Mouse (Mus musculus) MEL-GATA-1-ER (cell line): ENCODE data around the gene Cog8.
"Not testable (repeated sequence)": the region's sequence is repeated elsewhere in the genome, so short reads cannot be mapped to it uniquely, and the experiment has no call there.

Source experiments
- DNase-seq: peaks from one replicate; pipeline ENCODE4 v3.0.0-alpha.2; 2012; ENCODE audit warnings: low read depth; ENCODE audit errors: extremely low read depth

The Cog8 gene

GRCm38 (mm10) chr8:107045478-107045877 lies 11.0 kb downstream of the Cog8 start:
- DNase-seq, result no peak

- peak; percentile 24 for DNase-seq
These were observed 15.9 kb downstream of the Cog8 start for GRCm38 (mm10) chr8:107040632-107041031.

GRCm38 (mm10) chr8:107036626-107037025 lies 19.9 kb downstream of the Cog8 start:
- DNase-seq, result no peak

GRCm38 (mm10) chr8:107035641-107036040 lies 20.8 kb downstream of the Cog8 start:
- no peak for DNase-seq

GRCm38 (mm10) chr8:107033609-107034008 lies 22.9 kb downstream of the Cog8 start:
- DNase-seq, result not testable (repeated sequence)

GRCm38 (mm10) chr8:107031577-107032090 lies 24.9 kb downstream of the Cog8 start:
- DNase-seq, result no peak

- DNase-seq, result peak; percentile 74
These were observed 25.6 kb downstream of the Cog8 start, which contains the start of gene Vps4a for GRCm38 (mm10) chr8:107030650-107031576. Vps4a (plus strand) TSS chr8:107031222.

GRCm38 (mm10) chr8:107030058-107030457 lies 26.4 kb downstream of the Cog8 start:
- peak; percentile 60 for DNase-seq

GRCm38 (mm10) chr8:107029310-107029709 lies 27.2 kb downstream of the Cog8 start:
- DNase-seq, result no peak

- DNase-seq, result no peak
These were observed 33.0 kb downstream of the Cog8 start for GRCm38 (mm10) chr8:107023479-107023878.

GRCm38 (mm10) chr8:107014915-107015314 lies 41.6 kb downstream of the Cog8 start:
- DNase-seq, result no peak

- no peak for DNase-seq
These were observed 43.8 kb downstream of the Cog8 start for GRCm38 (mm10) chr8:107012666-107013065.

GRCm38 (mm10) chr8:107007795-107008194 lies 48.7 kb downstream of the Cog8 start:
- DNase-seq, result no peak

- peak; percentile 53 for DNase-seq
These were observed 54.0 kb downstream of the Cog8 start for GRCm38 (mm10) chr8:107002532-107002931.

GRCm38 (mm10) chr8:106999068-106999467 lies 57.4 kb downstream of the Cog8 start:
- DNase-seq, result no peak

- DNase-seq, result no peak
These were observed 59.1 kb downstream of the Cog8 start for GRCm38 (mm10) chr8:106997416-106997815.

- DNase-seq, result not testable (repeated sequence)
These were observed 60.1 kb downstream of the Cog8 start for GRCm38 (mm10) chr8:106996339-106996738.
